Mouse (Mus musculus): ENCODE data around the gene Plekha5. TPM values are rescaled to one million over a fixed set of nuclear protein-coding genes. Genes with fewer than 3 reads are reported as not detected.

Gene Plekha5
- total and polyA plus RNA-seq, 2 experiments, result 13.0 to 17.1 TPM

DNA sequence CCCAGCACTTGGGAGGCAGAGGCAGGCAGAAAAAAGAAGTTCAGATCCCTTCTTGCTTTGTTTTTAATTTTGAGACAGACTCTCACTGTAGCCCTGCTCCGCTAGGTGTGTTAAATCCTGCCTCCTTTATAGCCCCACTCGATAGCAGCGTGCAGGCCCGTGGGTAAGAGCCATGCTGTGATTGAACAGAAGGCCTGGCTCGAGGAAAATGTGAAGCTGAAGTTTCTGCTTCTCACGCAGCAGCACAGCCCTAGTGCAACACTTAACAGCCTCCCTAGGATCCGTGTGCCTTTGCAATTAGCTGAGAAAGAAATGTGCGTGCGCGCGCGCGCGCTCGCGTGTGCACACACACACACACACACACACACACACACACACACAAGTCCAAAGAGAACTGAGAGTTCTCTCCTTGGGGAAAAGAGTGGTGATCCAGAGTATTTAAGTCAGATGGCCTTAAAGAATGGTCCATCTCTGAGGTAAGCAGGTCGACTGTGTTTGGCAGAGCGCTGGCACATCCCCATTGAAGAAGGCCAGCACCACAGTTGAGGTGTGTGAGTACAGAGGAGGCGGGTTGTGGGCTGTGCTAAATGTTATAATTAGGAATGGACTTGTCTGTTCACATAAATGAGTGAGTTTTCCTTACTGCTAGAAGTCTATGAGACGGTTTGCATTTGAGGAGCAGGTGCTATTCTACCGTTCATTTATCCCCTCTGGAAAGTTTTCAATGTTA, 24.3 kb downstream of the Plekha5 start:
- peaks cover 5% of the 10 kb centered on the region; the same call in 1 of the 2 replicates for H3K36me3 ChIP-seq (ENCODE audit: control insufficient read depth, insufficient read depth, low read length)
- peaks cover 30% of the 10 kb centered on the region; the same call in 1 of the 2 replicates for H3K79me2 ChIP-seq (ENCODE audit: control insufficient read depth, insufficient read depth, low read length)
- no peak for TF ChIP-seq CTCF (IDR thresholded peaks at IDR 0.05; ENCODE audit: low read depth, low read length)
- no peak for TF ChIP-seq POLR2A (IDR thresholded peaks at IDR 0.05; ENCODE audit: extremely low read depth, insufficient read depth, low read length)
- peaks cover 2% of the 10 kb centered on the region for H3K4me1 ChIP-seq (ENCODE audit: control insufficient read depth, insufficient read depth, low read length)
- 93% methylated on average over 21 of the region's 21 CpGs for WGBS
- H3K4me3 ChIP-seq (ENCODE audit: insufficient read depth, low read depth, low read length), result no peak overlapping the region
- DNase-seq (ENCODE audit: extremely low read depth, low read depth, low spot score), result no peak
- H3K27ac ChIP-seq (replicated peaks; ENCODE audit: insufficient read depth, low read depth, low read length), result no peak overlapping the region
- H3K9ac ChIP-seq (ENCODE audit: low read depth, low read length), result no peak overlapping the region
- no peaks in the 10 kb centered on the region for H3K27me3 ChIP-seq (ENCODE audit: control insufficient read depth, insufficient read depth, low read length)

DNA sequence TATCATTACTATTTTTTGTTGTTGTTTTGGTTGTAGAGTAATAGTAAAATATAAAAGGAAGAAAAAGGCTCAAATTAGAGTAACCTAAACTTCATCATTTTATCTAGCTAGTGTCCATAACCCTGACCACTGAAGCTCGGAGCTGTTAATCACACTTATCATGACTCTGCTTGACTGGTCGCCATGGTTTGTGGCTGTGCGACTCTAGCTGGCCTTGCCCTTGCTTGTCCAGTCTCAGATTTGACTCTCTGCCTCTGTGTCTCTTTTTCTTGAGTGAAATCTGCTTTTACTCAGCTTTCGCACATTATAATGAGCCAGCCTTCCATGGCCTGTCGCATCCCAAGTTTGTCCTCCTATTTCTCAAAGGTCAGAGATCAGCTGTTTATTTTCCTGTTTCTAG, 26.8 kb downstream of the Plekha5 start:
- no peaks in the 10 kb centered on the region for H3K27me3 ChIP-seq (ENCODE audit: control insufficient read depth, insufficient read depth, low read length)
- no peak for DNase-seq (ENCODE audit: extremely low read depth, low read depth, low spot score)
- no peak overlapping the region for H3K9ac ChIP-seq (ENCODE audit: low read depth, low read length)
- peaks cover 4% of the 10 kb centered on the region; the same call in 1 of the 2 replicates for H3K36me3 ChIP-seq (ENCODE audit: control insufficient read depth, insufficient read depth, low read length)
- no peak overlapping the region for H3K4me3 ChIP-seq (ENCODE audit: insufficient read depth, low read depth, low read length)
- TF ChIP-seq CTCF (IDR thresholded peaks at IDR 0.05; ENCODE audit: low read depth, low read length), result no peak
- TF ChIP-seq POLR2A (IDR thresholded peaks at IDR 0.05; ENCODE audit: extremely low read depth, insufficient read depth, low read length), result no peak
- H3K4me1 ChIP-seq (ENCODE audit: control insufficient read depth, insufficient read depth, low read length), result peaks cover 11% of the 10 kb centered on the region
- H3K79me2 ChIP-seq (ENCODE audit: control insufficient read depth, insufficient read depth, low read length), result peaks cover 18% of the 10 kb centered on the region; the same call in 1 of the 2 replicates
- no peak overlapping the region for H3K27ac ChIP-seq (replicated peaks; ENCODE audit: insufficient read depth, low read depth, low read length)
- WGBS, result 93% methylated on average over 5 of the region's 5 CpGs

DNA sequence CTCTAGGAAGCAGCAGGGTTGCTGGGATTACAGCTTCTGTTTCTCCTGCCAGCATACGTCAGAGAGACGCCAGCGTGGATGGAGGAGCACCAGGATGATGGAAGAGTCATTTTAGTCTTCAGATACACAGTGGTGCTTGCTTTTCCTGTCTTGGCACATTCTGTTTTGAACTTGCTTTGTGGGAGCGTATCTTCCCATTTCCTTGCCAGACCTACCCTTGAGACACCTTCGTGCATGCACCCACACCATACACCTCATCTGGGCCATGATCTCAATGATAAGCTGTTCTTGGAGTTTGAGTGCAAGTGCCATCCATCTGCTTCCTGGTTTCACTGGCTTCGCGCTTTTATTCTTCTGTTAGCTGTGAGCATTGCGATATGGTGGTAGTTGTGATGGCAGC, 28.9 kb downstream of the Plekha5 start:
- no peak for TF ChIP-seq POLR2A (IDR thresholded peaks at IDR 0.05; ENCODE audit: extremely low read depth, insufficient read depth, low read length)
- TF ChIP-seq CTCF (IDR thresholded peaks at IDR 0.05; ENCODE audit: low read depth, low read length), result no peak
- H3K4me3 ChIP-seq (ENCODE audit: insufficient read depth, low read depth, low read length), result no peak overlapping the region
- no peak overlapping the region for H3K27ac ChIP-seq (replicated peaks; ENCODE audit: insufficient read depth, low read depth, low read length)
- no peak overlapping the region for H3K9ac ChIP-seq (ENCODE audit: low read depth, low read length)
- 97% methylated on average over 8 of the region's 8 CpGs for WGBS
- peaks cover 11% of the 10 kb centered on the region for H3K4me1 ChIP-seq (ENCODE audit: control insufficient read depth, insufficient read depth, low read length)
- no peak for DNase-seq (ENCODE audit: extremely low read depth, low read depth, low spot score)
- H3K27me3 ChIP-seq (ENCODE audit: control insufficient read depth, insufficient read depth, low read length), result no peaks in the 10 kb centered on the region
- H3K36me3 ChIP-seq (ENCODE audit: control insufficient read depth, insufficient read depth, low read length), result no peaks in the 10 kb centered on the region; the same call in 1 of the 2 replicates
- H3K79me2 ChIP-seq (ENCODE audit: control insufficient read depth, insufficient read depth, low read length), result peaks cover 27% of the 10 kb centered on the region; the same call in 1 of the 2 replicates

DNA sequence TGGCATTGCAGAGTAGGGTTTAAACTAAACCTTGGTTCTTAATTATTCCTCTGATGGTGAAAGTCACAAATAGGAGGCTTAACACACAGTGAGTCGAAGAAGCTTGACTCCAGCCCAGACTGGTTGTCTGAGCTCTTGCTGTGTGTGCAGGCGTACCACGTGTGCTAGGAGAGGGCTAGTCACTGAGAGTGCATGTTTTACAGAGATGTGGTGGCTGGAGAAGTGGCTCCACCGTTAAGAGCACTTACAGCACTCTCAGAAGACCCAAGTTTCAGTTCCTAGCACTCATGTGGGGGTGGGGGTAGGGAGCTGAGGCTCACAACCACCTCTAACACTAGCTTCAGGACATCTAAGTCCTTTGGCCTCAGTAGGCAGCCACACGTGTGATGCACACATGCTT, 29.6 kb downstream of the Plekha5 start:
- H3K36me3 ChIP-seq (ENCODE audit: control insufficient read depth, insufficient read depth, low read length), result no peaks in the 10 kb centered on the region; the same call in 1 of the 2 replicates
- no peak for TF ChIP-seq CTCF (IDR thresholded peaks at IDR 0.05; ENCODE audit: low read depth, low read length)
- TF ChIP-seq POLR2A (IDR thresholded peaks at IDR 0.05; ENCODE audit: extremely low read depth, insufficient read depth, low read length), result no peak
- H3K27ac ChIP-seq (replicated peaks; ENCODE audit: insufficient read depth, low read depth, low read length), result no peak overlapping the region
- 88% methylated on average over 5 of the region's 5 CpGs for WGBS
- peaks cover 11% of the 10 kb centered on the region for H3K4me1 ChIP-seq (ENCODE audit: control insufficient read depth, insufficient read depth, low read length)
- no peaks in the 10 kb centered on the region for H3K27me3 ChIP-seq (ENCODE audit: control insufficient read depth, insufficient read depth, low read length)
- no peak overlapping the region for H3K4me3 ChIP-seq (ENCODE audit: insufficient read depth, low read depth, low read length)
- peaks cover 23% of the 10 kb centered on the region; the same call in 1 of the 2 replicates for H3K79me2 ChIP-seq (ENCODE audit: control insufficient read depth, insufficient read depth, low read length)
- DNase-seq (ENCODE audit: extremely low read depth, low read depth, low spot score), result no peak
- no peak overlapping the region for H3K9ac ChIP-seq (ENCODE audit: low read depth, low read length)

DNA sequence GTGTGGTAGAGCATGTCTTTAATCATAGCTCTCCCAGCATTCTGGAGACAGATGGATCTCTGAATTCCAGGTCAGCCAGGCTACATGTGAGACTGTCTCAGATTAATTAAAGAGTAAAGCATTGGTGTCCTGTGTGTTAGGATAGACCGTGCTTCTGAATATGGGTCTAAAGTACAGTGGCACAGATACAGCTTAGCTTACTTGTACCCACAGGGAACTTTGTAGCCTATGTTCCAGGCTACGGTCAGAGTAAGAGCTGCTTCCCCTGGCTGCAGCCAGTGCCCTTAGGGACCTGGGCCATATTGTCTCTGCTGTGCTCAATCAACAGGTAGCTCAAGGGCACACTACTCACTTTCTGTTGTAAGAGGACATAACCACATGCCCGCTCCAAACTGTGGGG, 30.5 kb downstream of the Plekha5 start:
- peak; percentile 85 for DNase-seq (ENCODE audit: extremely low read depth, low read depth, low spot score)
- H3K27ac ChIP-seq (replicated peaks; ENCODE audit: insufficient read depth, low read depth, low read length), result no peak overlapping the region
- H3K9ac ChIP-seq (ENCODE audit: low read depth, low read length), result no peak overlapping the region
- H3K79me2 ChIP-seq (ENCODE audit: control insufficient read depth, insufficient read depth, low read length), result peaks cover 23% of the 10 kb centered on the region; the same call in 1 of the 2 replicates
- WGBS, result 28% methylated on average over 3 of the region's 3 CpGs
- H3K27me3 ChIP-seq (ENCODE audit: control insufficient read depth, insufficient read depth, low read length), result no peaks in the 10 kb centered on the region
- H3K4me3 ChIP-seq (ENCODE audit: insufficient read depth, low read depth, low read length), result no peak overlapping the region
- H3K36me3 ChIP-seq (ENCODE audit: control insufficient read depth, insufficient read depth, low read length), result no peaks in the 10 kb centered on the region
- TF ChIP-seq CTCF (IDR thresholded peaks at IDR 0.05; ENCODE audit: low read depth, low read length) (no peak), POLR2A (IDR thresholded peaks at IDR 0.05; ENCODE audit: extremely low read depth, insufficient read depth, low read length) (no peak)
- H3K4me1 ChIP-seq (ENCODE audit: control insufficient read depth, insufficient read depth, low read length), result peaks cover 11% of the 10 kb centered on the region

DNA sequence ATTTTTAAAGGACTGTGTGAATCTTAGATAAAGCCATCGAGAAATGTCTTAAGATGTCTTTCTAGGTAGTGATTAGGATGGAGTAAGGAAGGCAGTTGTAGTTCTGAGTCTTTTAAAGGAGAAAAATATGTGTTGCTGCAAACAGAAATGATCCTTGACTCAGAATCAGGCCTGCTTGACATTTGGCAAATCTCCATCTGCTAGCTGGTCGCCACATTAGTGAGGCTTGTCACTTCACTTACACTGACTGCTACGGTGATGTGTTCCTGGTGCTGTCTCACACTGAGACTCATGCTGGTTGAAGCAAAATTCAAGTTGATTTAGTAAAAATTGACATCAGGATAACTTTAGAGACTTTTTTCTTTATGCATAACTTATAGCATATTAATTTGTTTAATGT, 32.0 kb downstream of the Plekha5 start:
- H3K79me2 ChIP-seq (ENCODE audit: control insufficient read depth, insufficient read depth, low read length), result peaks cover 24% of the 10 kb centered on the region; the same call in 1 of the 2 replicates
- no peak overlapping the region for H3K4me3 ChIP-seq (ENCODE audit: insufficient read depth, low read depth, low read length)
- H3K9ac ChIP-seq (ENCODE audit: low read depth, low read length), result no peak overlapping the region
- no peaks in the 10 kb centered on the region for H3K36me3 ChIP-seq (ENCODE audit: control insufficient read depth, insufficient read depth, low read length)
- H3K27me3 ChIP-seq (ENCODE audit: control insufficient read depth, insufficient read depth, low read length), result no peaks in the 10 kb centered on the region
- H3K4me1 ChIP-seq (ENCODE audit: control insufficient read depth, insufficient read depth, low read length), result peaks cover 11% of the 10 kb centered on the region
- TF ChIP-seq CTCF (IDR thresholded peaks at IDR 0.05; ENCODE audit: low read depth, low read length) (no peak), POLR2A (IDR thresholded peaks at IDR 0.05; ENCODE audit: extremely low read depth, insufficient read depth, low read length) (no peak)
- 51% methylated on average over 3 of the region's 3 CpGs for WGBS
- H3K27ac ChIP-seq (replicated peaks; ENCODE audit: insufficient read depth, low read depth, low read length), result no peak overlapping the region
- DNase-seq (ENCODE audit: extremely low read depth, low read depth, low spot score), result no peak

Data from liver, adult 2 months (tissue).